Mouse (Mus musculus) CD4-positive, CD25-positive, alpha-beta regulatory T cell (primary cell): Measurements from ENCODE around the gene Olfr378. TPM values are rescaled to one million over a fixed set of nuclear protein-coding genes. Genes with fewer than 3 reads are reported as not detected.

Experiments used
- polyA plus RNA-seq: library from polyadenylated mRNA; unstranded; fragments of 100-300 nt; shearing (Covaris generic); gene quantifications from one replicate; pipeline ENCODE4 v1.2.1, GENCODE M21; 2017

Olfr378 gene
- polyA plus RNA-seq = not detected

GRCm38 (mm10) chr11:73428377-73428776 is at the start of gene Olfr378:
Olfr378 (minus strand) TSS chr11:73428477.

GRCm38 (mm10) chr11:73457408-73457807 is 29.1 kb upstream of the Olfr378 start, which contains the start of gene Olfr380:
Olfr380 (minus strand) TSS chr11:73457508.

GRCm38 (mm10) chr11:73399514-73399913 is 28.8 kb downstream of the Olfr378 start, which contains the start of gene Olfr1:
Olfr1 (minus strand) TSS chr11:73399614.

Other genes starting within 250 kb of the Olfr378 start
- 12.4 TPM for gene Ctns, start 229.4 kb downstream of the Olfr378 start, polyA plus RNA-seq
- gene Shpk, start 229.0 kb downstream of the Olfr378 start, polyA plus RNA-seq = 9.5 TPM
- gene Trpv1, start 194.2 kb downstream of the Olfr378 start, polyA plus RNA-seq = not detected
- gene Trpv3, start 161.1 kb downstream of the Olfr378 start, polyA plus RNA-seq = not detected
- 0.10 TPM for gene Aspa, start 98.9 kb downstream of the Olfr378 start, polyA plus RNA-seq
- gene Gm49340, start 98.7 kb downstream of the Olfr378 start, polyA plus RNA-seq = not detected
- not detected for gene Spata22, start 98.7 kb downstream of the Olfr378 start, polyA plus RNA-seq
- not detected for gene Olfr20, start 77.7 kb downstream of the Olfr378 start, polyA plus RNA-seq
- gene Olfr376, start 57.2 kb downstream of the Olfr378 start, polyA plus RNA-seq = not detected
- gene Olfr1, start 28.9 kb downstream of the Olfr378 start, polyA plus RNA-seq = not detected
- gene Olfr380, start 29.0 kb upstream of the Olfr378 start, polyA plus RNA-seq = not detected
- gene Olfr381, start 63.1 kb upstream of the Olfr378 start, polyA plus RNA-seq = not detected
- not detected for gene Olfr382, start 88.7 kb upstream of the Olfr378 start, polyA plus RNA-seq
- gene Olfr385, start 164.5 kb upstream of the Olfr378 start, polyA plus RNA-seq = not detected
- gene Olfr384, start 170.1 kb upstream of the Olfr378 start, polyA plus RNA-seq = not detected